Mouse (Mus musculus): ENCODE measurements at regions not wholly inside any gene's neighbourhood (a gene's known extent, or its start where the extent isn't known, plus 50 kb on each side); places are given as distances from the start of the nearest gene placed in this dataset.

- Histone ChIP-seq H3K4me1 (ENCODE audit: insufficient read depth, low read length) (peaks cover 8% of the 10 kb centered on the region; the same call in 1 of the 2 replicates), H3K4me2 (ENCODE audit: low read depth, low read length) (no peak overlapping the region), H3K4me3 (ENCODE audit: low read length) (no peak overlapping the region), H3K9me3 (ENCODE audit: low read length) (no peaks in the 10 kb centered on the region), H3K36me3 (ENCODE audit: insufficient read depth, low read length) (no peaks in the 10 kb centered on the region), H3K27ac (no peak overlapping the region), H3K9ac (replicated peaks; ENCODE audit: low read length) (no peak overlapping the region), H3K27me3 (ENCODE audit: insufficient read depth, low read length) (no peaks in the 10 kb centered on the region)
- 93% methylated on average over 7 of the region's 7 CpGs for WGBS
- ATAC-seq = no peak
- no peak for DNase-seq (ENCODE audit: low spot score)
- TF ChIP-seq CTCF (IDR thresholded peaks at IDR 0.05; ENCODE audit: low read depth) = no peak
Observed at GRCm38 (mm10) chr17:87867611-87868010, 53.2 kb upstream of the Rpl36-ps4 start.

DNA sequence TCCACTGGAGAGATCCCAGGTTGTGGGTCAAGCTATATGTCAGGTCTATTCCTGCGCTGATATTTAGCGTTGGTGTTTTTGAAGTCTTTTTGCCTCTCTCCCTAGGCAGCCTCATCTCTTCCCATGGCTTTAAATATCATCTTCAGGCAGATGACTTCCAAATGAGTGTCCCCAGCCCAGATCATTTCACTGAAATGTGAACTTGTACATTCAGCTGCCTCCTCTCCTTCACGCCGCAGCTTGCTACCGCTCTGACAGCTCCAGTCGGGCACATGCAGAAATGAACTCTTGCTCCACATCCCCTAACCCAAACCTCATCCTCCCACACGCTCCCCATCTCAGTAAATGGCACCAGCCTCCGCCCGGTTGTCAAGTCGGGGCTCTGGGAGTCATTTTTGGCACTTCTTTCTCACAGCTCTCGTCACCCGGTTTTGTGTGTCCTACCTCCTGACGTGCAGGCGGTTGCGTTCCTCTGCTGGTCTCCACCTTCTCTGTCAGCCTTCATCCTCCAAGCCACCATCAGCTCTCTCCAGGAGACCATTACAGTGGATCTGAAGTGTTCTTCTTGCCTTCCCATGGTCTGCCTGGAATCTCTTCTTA, 54.0 kb upstream of the Rpl36-ps4 start:
- DNase-seq (ENCODE audit: low spot score) (no peak), ATAC-seq (no peak)

DNA sequence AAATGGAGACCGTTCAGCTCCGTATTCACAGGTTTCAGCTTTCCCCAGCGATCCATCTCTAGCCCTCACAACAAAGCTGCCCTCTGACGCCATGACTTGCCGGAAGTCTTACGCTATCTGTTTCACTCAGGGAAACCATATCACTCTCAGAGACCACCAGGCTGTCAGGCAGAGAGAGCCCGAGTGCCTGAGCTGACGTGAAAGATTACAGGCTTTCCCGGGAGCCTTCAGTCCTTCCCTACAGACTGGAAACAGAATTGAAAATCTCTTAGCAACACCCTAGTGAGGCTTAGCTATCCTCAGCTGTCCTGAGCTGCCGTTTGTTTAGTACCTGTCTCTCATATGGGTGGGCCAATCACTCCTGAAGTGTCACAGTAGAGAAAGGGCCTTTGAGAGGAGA, 54.6 kb upstream of the Rpl36-ps4 start:
- H3K4me1 ChIP-seq (ENCODE audit: insufficient read depth, low read length) = no peaks in the 10 kb centered on the region
- DNase-seq (ENCODE audit: low spot score) (no peak), ATAC-seq (no peak)
- H3K27ac ChIP-seq = no peak overlapping the region
- H3K4me2 ChIP-seq (ENCODE audit: low read depth, low read length) = no peak overlapping the region
- H3K9ac ChIP-seq (replicated peaks; ENCODE audit: low read length) = no peak overlapping the region
- H3K4me3 ChIP-seq (ENCODE audit: low read length) = no peak overlapping the region
- H3K36me3 ChIP-seq (ENCODE audit: insufficient read depth, low read length) = no peaks in the 10 kb centered on the region
- WGBS = 57% methylated on average over 10 of the region's 10 CpGs
- no peak for TF ChIP-seq CTCF (IDR thresholded peaks at IDR 0.05; ENCODE audit: low read depth)
- H3K27me3 ChIP-seq (ENCODE audit: insufficient read depth, low read length) = no peaks in the 10 kb centered on the region
- no peaks in the 10 kb centered on the region for H3K9me3 ChIP-seq (ENCODE audit: low read length)

More for the DNA sequence above, 54.0 kb upstream of the Rpl36-ps4 start:
- 88% methylated on average over 15 of the region's 15 CpGs for WGBS
- Histone ChIP-seq H3K27me3 (ENCODE audit: insufficient read depth, low read length) (no peaks in the 10 kb centered on the region), H3K4me2 (ENCODE audit: low read depth, low read length) (no peak overlapping the region), H3K4me3 (ENCODE audit: low read length) (no peak overlapping the region), H3K9me3 (ENCODE audit: low read length) (no peaks in the 10 kb centered on the region), H3K27ac (no peak overlapping the region), H3K4me1 (ENCODE audit: insufficient read depth, low read length) (0 out of 2 replicates have a peak, but pooled peaks cover 1% of the 10 kb centered on the region), H3K36me3 (ENCODE audit: insufficient read depth, low read length) (no peaks in the 10 kb centered on the region), H3K9ac (replicated peaks; ENCODE audit: low read length) (no peak overlapping the region)
- no peak for TF ChIP-seq CTCF (IDR thresholded peaks at IDR 0.05; ENCODE audit: low read depth)

DNA sequence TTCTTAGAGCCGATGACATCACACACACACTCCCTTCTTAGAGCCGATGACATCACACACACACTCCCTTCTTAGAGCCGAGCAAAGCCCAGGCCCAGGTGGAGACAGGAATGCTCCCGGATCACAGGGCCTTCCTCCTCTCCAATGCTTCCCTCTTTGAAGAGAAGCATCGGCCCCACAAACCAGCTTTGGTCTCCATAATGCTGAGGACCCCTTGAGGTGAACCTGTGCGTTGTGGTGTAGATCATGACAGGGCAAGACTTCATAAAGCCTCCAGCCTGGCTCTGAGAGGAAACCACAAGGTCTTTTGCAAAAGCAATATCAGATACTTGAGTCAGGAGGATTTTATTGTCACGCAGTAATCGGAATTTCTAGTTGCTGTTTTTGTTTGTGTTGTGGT, 55.3 kb upstream of the Rpl36-ps4 start:
- Histone ChIP-seq H3K9me3 (ENCODE audit: low read length) (no peaks in the 10 kb centered on the region), H3K9ac (replicated peaks; ENCODE audit: low read length) (no peak overlapping the region), H3K36me3 (ENCODE audit: insufficient read depth, low read length) (no peaks in the 10 kb centered on the region), H3K27me3 (ENCODE audit: insufficient read depth, low read length) (no peaks in the 10 kb centered on the region), H3K4me1 (ENCODE audit: insufficient read depth, low read length) (no peaks in the 10 kb centered on the region), H3K27ac (no peak overlapping the region), H3K4me3 (ENCODE audit: low read length) (no peak overlapping the region), H3K4me2 (ENCODE audit: low read depth, low read length) (no peak overlapping the region)
- ATAC-seq (no peak), DNase-seq (ENCODE audit: low spot score) (no peak)
- TF ChIP-seq CTCF (IDR thresholded peaks at IDR 0.05; ENCODE audit: low read depth) = no peak
- WGBS = 89% methylated on average over 8 of the region's 8 CpGs

GRCm38 (mm10) chr17:87864842-87865241, 55.9 kb upstream of the Rpl36-ps4 start:
- Histone ChIP-seq H3K4me1 (ENCODE audit: insufficient read depth, low read length) (no peaks in the 10 kb centered on the region), H3K4me3 (ENCODE audit: low read length) (no peak overlapping the region), H3K9ac (replicated peaks; ENCODE audit: low read length) (no peak overlapping the region), H3K9me3 (ENCODE audit: low read length) (no peaks in the 10 kb centered on the region), H3K4me2 (ENCODE audit: low read depth, low read length) (no peak overlapping the region), H3K27me3 (ENCODE audit: insufficient read depth, low read length) (no peaks in the 10 kb centered on the region), H3K36me3 (ENCODE audit: insufficient read depth, low read length) (no peaks in the 10 kb centered on the region), H3K27ac (no peak overlapping the region)
- TF ChIP-seq CTCF (IDR thresholded peaks at IDR 0.05; ENCODE audit: low read depth) = no peak
- WGBS = 88% methylated on average over 5 of the region's 5 CpGs
- no peak for ATAC-seq
- DNase-seq (ENCODE audit: low spot score) = no peak

GRCm38 (mm10) chr17:87861587-87861986, 59.2 kb upstream of the Rpl36-ps4 start:
- no peak overlapping the region for H3K27ac ChIP-seq
- WGBS = 48% methylated on average over 5 of the region's 5 CpGs
- H3K4me1 ChIP-seq (ENCODE audit: insufficient read depth, low read length) = no peaks in the 10 kb centered on the region
- DNase-seq (ENCODE audit: low spot score) (no peak), ATAC-seq (no peak)
- H3K4me2 ChIP-seq (ENCODE audit: low read depth, low read length) = no peak overlapping the region
- H3K4me3 ChIP-seq (ENCODE audit: low read length) = no peak overlapping the region
- H3K9me3 ChIP-seq (ENCODE audit: low read length) = no peaks in the 10 kb centered on the region
- H3K27me3 ChIP-seq (ENCODE audit: insufficient read depth, low read length) = no peaks in the 10 kb centered on the region
- no peaks in the 10 kb centered on the region for H3K36me3 ChIP-seq (ENCODE audit: insufficient read depth, low read length)
- no peak overlapping the region for H3K9ac ChIP-seq (replicated peaks; ENCODE audit: low read length)
- TF ChIP-seq CTCF (IDR thresholded peaks at IDR 0.05; ENCODE audit: low read depth) = no peak

DNA sequence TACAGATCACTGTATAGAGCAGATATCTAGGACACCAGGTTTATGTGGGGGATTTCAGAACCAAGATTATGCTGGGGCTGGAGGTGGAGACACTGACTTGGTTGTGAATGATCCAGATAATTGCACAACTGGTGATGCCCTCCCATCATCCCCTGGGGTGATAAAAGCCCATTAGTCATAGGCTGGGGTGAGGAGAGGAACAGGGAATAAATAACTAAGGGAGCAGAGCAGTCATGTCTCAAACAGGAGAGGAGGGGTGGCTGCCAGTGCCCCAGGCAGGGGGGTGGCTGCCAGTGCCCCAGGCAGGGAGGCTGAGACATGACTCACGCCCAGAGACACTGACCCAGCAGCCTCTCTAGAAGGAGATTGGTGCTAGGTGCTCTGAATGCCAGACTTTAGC, 53.7 kb upstream of the Kcnk12 start:
- Histone ChIP-seq H3K36me3 (ENCODE audit: insufficient read depth, low read length) (no peaks in the 10 kb centered on the region), H3K4me1 (ENCODE audit: insufficient read depth, low read length) (no peaks in the 10 kb centered on the region), H3K4me3 (ENCODE audit: low read length) (no peak overlapping the region), H3K27me3 (ENCODE audit: insufficient read depth, low read length) (no peaks in the 10 kb centered on the region), H3K27ac (no peak overlapping the region), H3K9me3 (ENCODE audit: low read length) (0 out of 2 replicates have a peak, but pooled peaks cover 3% of the 10 kb centered on the region), H3K9ac (replicated peaks; ENCODE audit: low read length) (no peak overlapping the region), H3K4me2 (ENCODE audit: low read depth, low read length) (no peak overlapping the region)
- ATAC-seq (no peak), DNase-seq (ENCODE audit: low spot score) (no peak)
- no peak for TF ChIP-seq CTCF (IDR thresholded peaks at IDR 0.05; ENCODE audit: low read depth)
- 40% methylated on average over 1 of the region's 1 CpGs for WGBS

Measured in hindbrain, postnatal 0 days (tissue).